Mouse (Mus musculus) forebrain, embryonic 16.5 days (tissue): Measurements from ENCODE around the gene Ccdc173. TPM values are rescaled to one million over a fixed set of nuclear protein-coding genes. Genes with fewer than 3 reads are reported as not detected.

ENCODE experiments used
- ATAC-seq: fragments of 200-750 bp; cut with Nextera tagmentation; 2 replicates; pipeline ENCODE4 v1.8.0; 2017; ENCODE audit warnings: mild to moderate bottlenecking, moderate library complexity
- H3K27ac ChIP-seq: fragments of 300-500 bp; sonication (generic); 2 replicates; pipeline ENCODE4 v1.5.1; 2014; ENCODE audit warnings: low read length, control low read depth
- H3K27me3 ChIP-seq: fragments of 300-500 bp; sonication (generic); replicated peaks from 2 replicates; pipeline ENCODE4 v1.6.1; 2014; ENCODE audit warnings: low read length; ENCODE audit not compliant: control insufficient read depth, insufficient read depth
- H3K36me3 ChIP-seq: fragments of 300-500 bp; sonication (generic); 2 replicates; pipeline ENCODE4 v1.6.1; 2014; ENCODE audit not compliant: control insufficient read depth, insufficient read depth
- H3K4me1 ChIP-seq: fragments of 300-500 bp; sonication (generic); replicated peaks from 2 replicates; pipeline ENCODE4 v1.6.1; 2014; ENCODE audit warnings: low read length; ENCODE audit not compliant: control insufficient read depth, insufficient read depth
- H3K4me2 ChIP-seq: fragments of 300-500 bp; sonication (generic); 2 replicates; pipeline ENCODE4 v1.6.1; 2014; ENCODE audit warnings: mild to moderate bottlenecking, low read length, control low read depth
- H3K4me3 ChIP-seq: fragments of 300-500 bp; sonication (generic); replicated peaks from 2 replicates; pipeline ENCODE4 v1.5.1; 2014; ENCODE audit warnings: mild to moderate bottlenecking, low read length, control low read depth
- H3K9ac ChIP-seq: fragments of 300-500 bp; sonication (generic); replicated peaks from 2 replicates; pipeline ENCODE4 v1.6.1; 2014; ENCODE audit warnings: low read depth, low read length, control low read depth
- H3K9me3 ChIP-seq: fragments of 300-500 bp; sonication (generic); 2 replicates; pipeline ENCODE4 v1.6.1; 2016; ENCODE audit warnings: low read length; ENCODE audit not compliant: control insufficient read depth
- WGBS: fragments of 180-500 bp; shearing (Covaris S2); extraction: QIAGEN DNeasy Blood & Tissue Kit; methylation state at CpG from one replicate; pipeline ENCODE4 v1.1.7; 2014; 5-methylcytosine and 5-hydroxymethylcytosine counted together
- polyA plus RNA-seq: library from polyadenylated mRNA; unstranded; fragments of >200 nt; fragmentation: Nextera tagmentation; extraction: Ambion mirVana; gene quantifications from 2 replicates; pipeline ENCODE4 v1.2.1, GENCODE M21; 2015

The Ccdc173 gene
- polyA plus RNA-seq, 1 experiment from 2014 or later, result 1.9 TPM

- no peaks in the 10 kb centered on the region for H3K27me3 ChIP-seq
- H3K4me3 ChIP-seq, result no peak overlapping the region
- H3K9ac ChIP-seq, result no peak overlapping the region
- H3K4me1 ChIP-seq, result no peaks in the 10 kb centered on the region
- no peak overlapping the region for H3K4me2 ChIP-seq
- H3K36me3 ChIP-seq, result no peaks in the 10 kb centered on the region
- H3K9me3 ChIP-seq, result no peaks in the 10 kb centered on the region
- H3K27ac ChIP-seq, result no peak overlapping the region
- ATAC-seq, result no peak
- 98% methylated on average over 4 of the region's 4 CpGs for WGBS
Observed at GRCm38 (mm10) chr2:69763340-69763739, 26.0 kb downstream of the Ccdc173 start.

GRCm38 (mm10) chr2:69760980-69761379 is 28.4 kb downstream of the Ccdc173 start:
- Histone ChIP-seq H3K4me2 (no peak overlapping the region), H3K4me3 (no peak overlapping the region), H3K36me3 (no peaks in the 10 kb centered on the region), H3K9ac (no peak overlapping the region), H3K9me3 (no peaks in the 10 kb centered on the region), H3K4me1 (no peaks in the 10 kb centered on the region), H3K27ac (no peak overlapping the region), H3K27me3 (no peaks in the 10 kb centered on the region)
- 52% methylated on average over 5 of the region's 5 CpGs for WGBS
- no peak for ATAC-seq

- Histone ChIP-seq H3K4me3 (no peak overlapping the region), H3K36me3 (peaks cover 29% of the 10 kb centered on the region), H3K27me3 (no peaks in the 10 kb centered on the region), H3K4me1 (no peaks in the 10 kb centered on the region), H3K9me3 (0 out of 2 replicates have a peak, but pooled peaks cover 2% of the 10 kb centered on the region), H3K27ac (no peak overlapping the region), H3K9ac (no peak overlapping the region), H3K4me2 (no peak overlapping the region)
- ATAC-seq, result no peak
- WGBS, result 94% methylated on average over 1 of the region's 1 CpGs
Observed at GRCm38 (mm10) chr2:69745091-69745490, 44.3 kb downstream of the Ccdc173 start.

GRCm38 (mm10) chr2:69723519-69723825 is 65.9 kb downstream of the Ccdc173 start:
- H3K4me3 ChIP-seq, result peak overlapping the region; percentile 99
- ATAC-seq, result no peak
- H3K27ac ChIP-seq, result peak overlapping the region; percentile 85
- H3K36me3 ChIP-seq, result no peaks in the 10 kb centered on the region
- no peaks in the 10 kb centered on the region for H3K9me3 ChIP-seq
- H3K4me1 ChIP-seq, result peaks cover 10% of the 10 kb centered on the region
- no peaks in the 10 kb centered on the region for H3K27me3 ChIP-seq
- H3K4me2 ChIP-seq, result peak overlapping the region; percentile 86
- WGBS, result 2% methylated on average over 13 of the region's 13 CpGs
- H3K9ac ChIP-seq, result peak overlapping the region; percentile 83

- Histone ChIP-seq H3K9ac (peak overlapping the region; percentile 83), H3K9me3 (no peaks in the 10 kb centered on the region), H3K27me3 (no peaks in the 10 kb centered on the region), H3K4me3 (peak overlapping the region; percentile 99), H3K36me3 (no peaks in the 10 kb centered on the region), H3K4me2 (peak overlapping the region; percentile 86), H3K4me1 (peaks cover 10% of the 10 kb centered on the region), H3K27ac (peak overlapping the region; percentile 85)
- peak; percentile 99 for ATAC-seq
- WGBS, result under 1% methylated on average over 90 of the region's 91 CpGs
Observed at GRCm38 (mm10) chr2:69722650-69723518, 66.5 kb downstream of the Ccdc173 start.

- no peaks in the 10 kb centered on the region for H3K36me3 ChIP-seq
- H3K4me1 ChIP-seq, result peaks cover 10% of the 10 kb centered on the region
- 5% methylated on average over 12 of the region's 12 CpGs for WGBS
- peak within 1 kb of the TSS; percentile 86 for H3K4me2 ChIP-seq
- peak within 1 kb of the TSS; percentile 99 for H3K4me3 ChIP-seq
- no peaks in the 10 kb centered on the region for H3K27me3 ChIP-seq
- H3K27ac ChIP-seq, result peak within 1 kb of the TSS; percentile 85
- no peaks in the 10 kb centered on the region for H3K9me3 ChIP-seq
- peak within 1 kb of the TSS; percentile 83 for H3K9ac ChIP-seq
- ATAC-seq, result peak; percentile 35
Observed at GRCm38 (mm10) chr2:69722273-69722649, 67.1 kb downstream of the Ccdc173 start, which contains the start of gene Ppig. Gene Ppig, plus strand, starts transcription at chr2:69722545.

- H3K27me3 ChIP-seq, result no peaks in the 10 kb centered on the region
- ATAC-seq, result no peak
- no peaks in the 10 kb centered on the region for H3K9me3 ChIP-seq
- H3K36me3 ChIP-seq, result no peaks in the 10 kb centered on the region
- H3K9ac ChIP-seq, result no peak overlapping the region
- peaks cover 7% of the 10 kb centered on the region for H3K4me1 ChIP-seq
- no peak overlapping the region for H3K27ac ChIP-seq
- H3K4me3 ChIP-seq, result no peak overlapping the region
- no peak overlapping the region for H3K4me2 ChIP-seq
- 83% methylated on average over 1 of the region's 1 CpGs for WGBS
Observed at GRCm38 (mm10) chr2:69719121-69719520, 70.3 kb downstream of the Ccdc173 start.

GRCm38 (mm10) chr2:69716483-69716882 is 72.9 kb downstream of the Ccdc173 start:
- WGBS, result 76% methylated on average over 3 of the region's 3 CpGs
- no peak for ATAC-seq

GRCm38 (mm10) chr2:69714126-69714525 is 75.2 kb downstream of the Ccdc173 start:
- Histone ChIP-seq H3K27ac (no peak overlapping the region), H3K9ac (no peak overlapping the region), H3K4me2 (no peak overlapping the region), H3K27me3 (no peaks in the 10 kb centered on the region), H3K36me3 (no peaks in the 10 kb centered on the region), H3K4me1 (peaks cover 7% of the 10 kb centered on the region), H3K4me3 (no peak overlapping the region), H3K9me3 (no peaks in the 10 kb centered on the region)
- no peak for ATAC-seq
- 81% methylated on average over 5 of the region's 5 CpGs for WGBS

More at GRCm38 (mm10) chr2:69716483-69716882, 72.9 kb downstream of the Ccdc173 start:
- no peak overlapping the region for H3K9ac ChIP-seq
- no peaks in the 10 kb centered on the region for H3K9me3 ChIP-seq
- H3K4me1 ChIP-seq, result peaks cover 7% of the 10 kb centered on the region
- no peak overlapping the region for H3K4me3 ChIP-seq
- no peak overlapping the region for H3K27ac ChIP-seq
- H3K4me2 ChIP-seq, result no peak overlapping the region
- H3K27me3 ChIP-seq, result no peaks in the 10 kb centered on the region
- H3K36me3 ChIP-seq, result no peaks in the 10 kb centered on the region
